Mouse (Mus musculus): ENCODE measurements at regions not wholly inside any gene's neighbourhood (a gene's known extent, or its start where the extent isn't known, plus 50 kb on each side); places are given as distances from the start of the nearest gene placed in this dataset.

DNA sequence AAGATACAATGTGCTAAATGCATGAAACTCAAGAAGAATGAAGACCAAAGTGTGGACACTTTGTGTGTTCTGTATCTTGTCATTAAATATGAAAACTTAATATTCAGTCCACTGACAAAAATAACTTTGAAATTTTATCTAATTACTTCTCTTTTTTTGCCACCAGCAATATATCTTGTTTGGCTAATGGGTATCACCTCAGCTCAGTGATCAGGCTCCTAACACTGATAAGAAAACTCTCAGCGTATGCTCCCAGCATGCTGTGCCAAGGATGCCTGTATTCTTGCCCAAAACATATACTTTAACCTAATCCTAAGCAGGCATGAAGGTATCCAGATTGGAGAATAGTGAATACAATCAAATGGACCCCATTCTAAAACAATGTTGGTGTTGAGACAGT lies 53.3 kb upstream of the Ptpn12 start:
- no peak for DNase-seq (ENCODE audit: low spot score)
- no peak for ATAC-seq (ENCODE audit: insufficient read depth, low read depth)
- no peaks in the 10 kb centered on the region for H3K36me3 ChIP-seq (replicated peaks; ENCODE audit: control insufficient read depth, insufficient read depth, low read length)
- H3K4me1 ChIP-seq (ENCODE audit: control insufficient read depth, insufficient read depth), result no peaks in the 10 kb centered on the region
- H3K27ac ChIP-seq (ENCODE audit: low read depth), result no peak overlapping the region
- H3K27me3 ChIP-seq (ENCODE audit: control insufficient read depth, insufficient read depth, low read length), result no peaks in the 10 kb centered on the region
- no peak for TF ChIP-seq CTCF (IDR thresholded peaks at IDR 0.05; ENCODE audit: low read depth)
- TF ChIP-seq EP300 (IDR thresholded peaks at IDR 0.05; ENCODE audit: low read depth), result no peak
- WGBS, result 82% methylated on average over 1 of the region's 1 CpGs
- H3K4me2 ChIP-seq (ENCODE audit: low read depth, low read length), result no peak overlapping the region
- no peak overlapping the region for H3K4me3 ChIP-seq (ENCODE audit: low read depth, low read length)
- H3K9ac ChIP-seq (replicated peaks; ENCODE audit: low read depth, low read length), result no peak overlapping the region
- no peaks in the 10 kb centered on the region for H3K9me3 ChIP-seq (replicated peaks; ENCODE audit: control insufficient read depth, low read length)

DNA sequence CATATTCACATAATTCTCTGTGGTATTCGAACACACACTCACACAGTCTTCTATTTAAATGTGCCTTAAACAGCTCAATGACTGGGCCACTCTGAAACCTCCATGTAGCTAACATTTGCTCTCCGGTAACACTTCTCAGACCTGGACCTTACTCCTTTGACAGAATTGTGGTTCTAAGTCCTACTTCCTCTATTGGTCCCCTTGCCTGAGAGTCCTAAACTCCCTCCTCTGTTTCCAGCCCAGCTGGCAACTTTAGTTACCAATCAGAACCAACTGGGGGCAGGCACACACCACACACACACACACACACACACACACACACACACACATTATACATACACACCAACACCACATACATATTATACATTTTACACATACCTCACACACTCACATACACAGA lies 57.7 kb upstream of the Ptpn12 start:
- H3K27ac ChIP-seq (ENCODE audit: low read depth), result no peak overlapping the region
- DNase-seq (ENCODE audit: low spot score) (no peak), ATAC-seq (ENCODE audit: insufficient read depth, low read depth) (no peak)
- TF ChIP-seq CTCF (IDR thresholded peaks at IDR 0.05; ENCODE audit: low read depth) (no peak), EP300 (IDR thresholded peaks at IDR 0.05; ENCODE audit: low read depth) (no peak)
- no peaks in the 10 kb centered on the region for H3K36me3 ChIP-seq (replicated peaks; ENCODE audit: control insufficient read depth, insufficient read depth, low read length)
- 79% methylated on average over 2 of the region's 2 CpGs for WGBS
- H3K4me3 ChIP-seq (ENCODE audit: low read depth, low read length), result no peak overlapping the region
- H3K4me1 ChIP-seq (ENCODE audit: control insufficient read depth, insufficient read depth), result no peaks in the 10 kb centered on the region
- H3K4me2 ChIP-seq (ENCODE audit: low read depth, low read length), result no peak overlapping the region
- no peaks in the 10 kb centered on the region for H3K27me3 ChIP-seq (ENCODE audit: control insufficient read depth, insufficient read depth, low read length)
- H3K9me3 ChIP-seq (replicated peaks; ENCODE audit: control insufficient read depth, low read length), result no peaks in the 10 kb centered on the region
- H3K9ac ChIP-seq (replicated peaks; ENCODE audit: low read depth, low read length), result no peak overlapping the region

DNA sequence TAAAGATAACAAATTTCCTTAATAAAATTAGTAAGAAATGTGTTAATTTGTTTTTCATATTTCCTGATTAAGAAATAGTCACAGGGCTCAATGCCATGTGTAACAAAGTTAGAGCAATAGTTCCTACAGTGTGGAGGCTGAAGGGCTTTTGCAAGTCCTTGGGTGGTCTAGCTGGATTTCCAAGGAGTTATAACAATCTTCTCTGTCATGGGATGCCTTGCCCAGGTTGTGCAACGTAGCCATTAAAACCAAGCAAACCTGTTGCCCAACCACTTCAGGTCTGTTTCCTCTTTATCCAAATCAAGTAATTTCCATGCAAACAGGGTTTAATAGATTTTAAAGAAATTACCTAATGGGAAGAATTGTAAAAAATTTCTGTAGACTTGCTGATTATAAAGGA lies 59.8 kb upstream of the Ptpn12 start:
- Histone ChIP-seq H3K36me3 (replicated peaks; ENCODE audit: control insufficient read depth, insufficient read depth, low read length) (no peaks in the 10 kb centered on the region), H3K4me3 (ENCODE audit: low read depth, low read length) (no peak overlapping the region), H3K9me3 (replicated peaks; ENCODE audit: control insufficient read depth, low read length) (no peaks in the 10 kb centered on the region), H3K27me3 (ENCODE audit: control insufficient read depth, insufficient read depth, low read length) (no peaks in the 10 kb centered on the region), H3K9ac (replicated peaks; ENCODE audit: low read depth, low read length) (no peak overlapping the region), H3K27ac (ENCODE audit: low read depth) (no peak overlapping the region), H3K4me1 (ENCODE audit: control insufficient read depth, insufficient read depth) (no peaks in the 10 kb centered on the region), H3K4me2 (ENCODE audit: low read depth, low read length) (no peak overlapping the region)
- ATAC-seq (ENCODE audit: insufficient read depth, low read depth), result no peak
- TF ChIP-seq EP300 (IDR thresholded peaks at IDR 0.05; ENCODE audit: low read depth), result no peak
- TF ChIP-seq CTCF (IDR thresholded peaks at IDR 0.05; ENCODE audit: low read depth), result no peak
- no peak for DNase-seq (ENCODE audit: low spot score)
- 91% methylated on average over 1 of the region's 1 CpGs for WGBS

DNA sequence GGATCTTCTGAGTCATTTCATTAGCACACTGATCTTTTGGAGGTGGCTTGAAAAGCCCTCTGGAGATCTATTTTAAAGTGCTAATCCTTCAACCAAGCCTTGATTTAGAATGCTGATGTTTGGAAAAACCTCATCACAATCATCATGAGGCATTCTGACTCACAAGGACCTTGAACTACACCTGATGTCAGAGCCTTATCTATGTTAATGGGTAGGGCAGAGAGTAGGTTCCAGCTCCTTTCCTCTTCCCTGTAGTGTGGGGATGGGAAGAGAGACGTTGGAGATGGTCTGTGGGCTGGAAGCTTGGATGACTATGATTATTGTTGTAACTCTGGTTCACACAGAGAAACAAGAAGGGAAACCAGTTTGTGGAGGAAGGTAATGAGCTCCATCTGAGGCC lies 63.0 kb upstream of the Gsap start:
- no peak overlapping the region for H3K27ac ChIP-seq (ENCODE audit: low read depth)
- H3K9me3 ChIP-seq (replicated peaks; ENCODE audit: control insufficient read depth, low read length), result no peaks in the 10 kb centered on the region
- no peaks in the 10 kb centered on the region for H3K36me3 ChIP-seq (replicated peaks; ENCODE audit: control insufficient read depth, insufficient read depth, low read length)
- H3K9ac ChIP-seq (replicated peaks; ENCODE audit: low read depth, low read length), result no peak overlapping the region
- H3K4me3 ChIP-seq (ENCODE audit: low read depth, low read length), result no peak overlapping the region
- no peak for ATAC-seq (ENCODE audit: insufficient read depth, low read depth)
- 69% methylated on average over 1 of the region's 1 CpGs for WGBS
- no peak for DNase-seq (ENCODE audit: low spot score)
- H3K4me1 ChIP-seq (ENCODE audit: control insufficient read depth, insufficient read depth), result no peaks in the 10 kb centered on the region; the same call in 1 of the 2 replicates
- no peak overlapping the region for H3K4me2 ChIP-seq (ENCODE audit: low read depth, low read length)
- TF ChIP-seq CTCF (IDR thresholded peaks at IDR 0.05; ENCODE audit: low read depth) (no peak), EP300 (IDR thresholded peaks at IDR 0.05; ENCODE audit: low read depth) (no peak)
- no peaks in the 10 kb centered on the region for H3K27me3 ChIP-seq (ENCODE audit: control insufficient read depth, insufficient read depth, low read length)

DNA sequence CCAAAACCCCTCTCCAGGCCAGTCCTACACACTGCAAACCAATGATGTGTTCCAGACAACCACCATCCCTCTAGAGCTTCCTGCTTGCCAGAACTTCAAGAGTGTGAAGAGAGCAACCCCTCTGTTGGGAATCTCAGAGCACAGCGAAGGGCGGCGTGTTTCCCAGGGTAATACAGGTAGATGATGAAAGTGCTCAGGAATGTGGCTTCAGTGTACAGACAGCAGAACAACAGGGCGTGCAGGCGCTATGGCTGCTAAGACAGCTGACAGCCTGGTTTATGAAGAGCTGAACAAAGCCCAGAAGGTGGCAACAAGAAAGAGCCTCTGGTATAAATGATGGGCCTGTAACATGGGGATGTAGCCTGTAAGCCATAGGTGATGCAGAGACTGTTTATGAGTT lies 61.0 kb upstream of the Gsap start:
- 32% methylated on average over 5 of the region's 5 CpGs for WGBS
- TF ChIP-seq EP300 (IDR thresholded peaks at IDR 0.05; ENCODE audit: low read depth), result no peak
- TF ChIP-seq CTCF (IDR thresholded peaks at IDR 0.05; ENCODE audit: low read depth), result no peak
- Histone ChIP-seq H3K27me3 (ENCODE audit: control insufficient read depth, insufficient read depth, low read length) (no peaks in the 10 kb centered on the region), H3K9me3 (replicated peaks; ENCODE audit: control insufficient read depth, low read length) (no peaks in the 10 kb centered on the region), H3K36me3 (replicated peaks; ENCODE audit: control insufficient read depth, insufficient read depth, low read length) (no peaks in the 10 kb centered on the region), H3K27ac (ENCODE audit: low read depth) (no peak overlapping the region), H3K4me1 (ENCODE audit: control insufficient read depth, insufficient read depth) (no peaks in the 10 kb centered on the region; the same call in 1 of the 2 replicates), H3K4me3 (ENCODE audit: low read depth, low read length) (no peak overlapping the region), H3K9ac (replicated peaks; ENCODE audit: low read depth, low read length) (no peak overlapping the region), H3K4me2 (ENCODE audit: low read depth, low read length) (no peak overlapping the region)
- peak; percentile 15 for DNase-seq (ENCODE audit: low spot score)
- peak; percentile 71; the same call in 1 of the 2 replicates for ATAC-seq (ENCODE audit: insufficient read depth, low read depth)

DNA sequence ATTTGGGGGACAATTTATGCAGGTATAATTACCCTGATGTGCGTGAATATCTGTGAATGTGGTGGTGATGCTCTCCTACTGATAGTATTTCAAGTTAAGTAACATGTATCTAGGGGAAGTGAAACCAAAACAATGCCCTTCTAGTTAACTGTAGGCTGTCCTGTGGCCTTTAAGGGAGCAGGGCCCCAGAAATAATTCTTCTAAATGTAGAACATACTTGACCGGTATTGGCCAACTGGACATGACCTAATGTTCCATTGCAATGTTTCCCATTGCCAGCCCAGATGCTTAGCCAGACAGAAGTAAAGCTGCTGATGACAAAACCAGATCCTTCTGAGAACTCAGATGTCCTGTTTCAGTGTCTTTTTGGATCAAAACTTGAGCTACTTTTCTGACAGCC lies 54.9 kb upstream of the Gsap start:
- H3K36me3 ChIP-seq (replicated peaks; ENCODE audit: control insufficient read depth, insufficient read depth, low read length), result no peaks in the 10 kb centered on the region
- H3K27ac ChIP-seq (ENCODE audit: low read depth), result no peak overlapping the region
- no peaks in the 10 kb centered on the region for H3K9me3 ChIP-seq (replicated peaks; ENCODE audit: control insufficient read depth, low read length)
- DNase-seq (ENCODE audit: low spot score), result no peak
- no peak for TF ChIP-seq CTCF (IDR thresholded peaks at IDR 0.05; ENCODE audit: low read depth)
- no peak overlapping the region for H3K9ac ChIP-seq (replicated peaks; ENCODE audit: low read depth, low read length)
- H3K27me3 ChIP-seq (ENCODE audit: control insufficient read depth, insufficient read depth, low read length), result no peaks in the 10 kb centered on the region
- no peak overlapping the region for H3K4me3 ChIP-seq (ENCODE audit: low read depth, low read length)
- 78% methylated on average over 2 of the region's 2 CpGs for WGBS
- peaks cover 5% of the 10 kb centered on the region; the same call in 1 of the 2 replicates for H3K4me1 ChIP-seq (ENCODE audit: control insufficient read depth, insufficient read depth)
- ATAC-seq (ENCODE audit: insufficient read depth, low read depth), result no peak
- no peak overlapping the region for H3K4me2 ChIP-seq (ENCODE audit: low read depth, low read length)
